22 mouse cellular contexts compared by ENCODE assay signal in the genomic region with DNA sequence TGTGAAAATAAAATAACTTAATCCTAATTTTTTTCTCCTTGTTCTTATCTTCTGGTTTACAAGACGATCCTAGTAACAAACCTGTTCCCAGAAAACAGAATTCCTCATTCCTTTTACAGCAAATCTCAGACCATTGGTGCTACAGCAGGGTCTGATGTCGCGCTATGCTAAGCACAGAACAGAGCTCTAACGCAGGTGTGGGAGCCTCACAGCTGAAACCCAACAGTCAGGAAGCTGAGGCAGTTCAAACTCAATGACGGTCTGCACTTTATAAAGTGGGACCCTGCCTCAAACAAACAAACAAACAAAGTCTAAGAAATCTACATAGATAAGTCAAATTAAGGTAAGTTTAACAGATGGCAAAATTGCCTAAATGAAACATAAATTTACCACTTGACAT. TPM values are rescaled to one million over a fixed set of nuclear protein-coding genes. Genes with fewer than 3 reads are reported as not detected.
A peak's percentile ranks its signal among the peaks of the same experiment; 100 is the strongest.
DNase-seq lines count a peak whose midpoint lies in the region; TF ChIP-seq lines count a peak whose summit lies in the region.
"Had no signal": no experiment of that assay in that cellular context is flagged by ENCODE, and none has a peak within 500 bp of the region (broad histone marks: within the 10 kb centered on the region; RNA-seq: fewer than 3 reads in every experiment).

No protein-coding gene starts in this region.

- TF ChIP-seq CTCF in layer of hippocampus, adult 2 months (conservative IDR thresholded peaks at IDR 0.05): no peak

- peak; percentile 27 for DNase-seq in A20 (ENCODE audit: low read depth, low spot score)
- peak; percentile 57 for DNase-seq in thymus, postnatal 0 days (ENCODE audit: low spot score)
- peak; percentile 58 for DNase-seq in thymus, postnatal 14 days
- peak; percentile 55 for DNase-seq in thymus, postnatal 4 days
- DNase-seq in ovary, postnatal 14 days (ENCODE audit: low spot score): no peak
- no peak for DNase-seq in layer of hippocampus, adult 2 months (ENCODE audit: low spot score in 2 of 2)
- no peak for DNase-seq in adrenal gland, postnatal 25 days
- DNase-seq: adrenal gland, adult 8-10 months; adrenal gland, postnatal 14 days; B cell, adult 2 months; cerebellum, adult 11 months; cerebellum, adult 18-20 months; cerebellum, adult 8-10 months; cerebellum, adult 9-11 months; cerebellum, postnatal 14 days; cerebellum, postnatal 36 days; embryo, embryonic 11 days had no signal

- no peak overlapping the region for H3K4me3 ChIP-seq in layer of hippocampus, adult 2 months
- H3K4me3 ChIP-seq: embryonic facial prominence, embryonic 13.5 days; embryonic facial prominence, embryonic 15.5 days; erythroblast, embryonic 14.5 days; forebrain, embryonic 10.5 days; forebrain, embryonic 12.5 days had no signal

- no peak overlapping the region for H3K27ac ChIP-seq in layer of hippocampus, adult 2 months
- H3K27ac ChIP-seq: embryonic facial prominence, embryonic 13.5 days; embryonic facial prominence, embryonic 15.5 days; forebrain, embryonic 10.5 days; forebrain, embryonic 12.5 days had no signal

RNA-seq across cellular contexts. Expression of a gene that starts 20.4 kb away (rescaled TPM):
- polyA plus RNA-seq in thymus, postnatal 0 days (2015; fragmentation: Nextera tagmentation; extraction: Ambion mirVana): 8.6 and 11.3 TPM in 2 replicates
- total RNA-seq in layer of hippocampus, adult 2 months (2021): 1 to 10 TPM; 4.6 to 5.8 TPM
- total RNA-seq in adrenal gland, postnatal 25 days (2021): 14.3 and 20.5 TPM in 2 replicates

Comparison
In these comparisons a context has a peak if more than half of its experiments do, and no peak if none do; other contexts are left out.
1. DNase-seq: peak in A20 (single experiment), thymus, postnatal 0 days (single experiment), thymus, postnatal 14 days (single experiment) and thymus, postnatal 4 days (single experiment); none in ovary, postnatal 14 days (single experiment), layer of hippocampus, adult 2 months (0 of 2) and adrenal gland, postnatal 25 days (single experiment).